Mouse (Mus musculus) midbrain, embryonic 12.5 days (tissue): Measurements from ENCODE around the gene Rpl7l1. TPM values are rescaled to one million over a fixed set of nuclear protein-coding genes. Genes with fewer than 3 reads are reported as not detected.

Experiments used
- ATAC-seq: fragments of 200-750 bp; cut with Nextera tagmentation; 2 replicates; pipeline ENCODE4 v1.8.0; 2017; ENCODE audit warnings: low read depth, moderate TSS enrichment, moderate library complexity; ENCODE audit not compliant: low FRiP score
- H3K27ac ChIP-seq: fragments of 300-500 bp; sonication (generic); replicated peaks from 2 replicates; pipeline ENCODE4 v1.5.1; 2016; ENCODE audit warnings: mild to moderate bottlenecking
- H3K27me3 ChIP-seq: fragments of 300-500 bp; sonication (generic); 2 replicates; pipeline ENCODE4 v1.6.1; 2016; ENCODE audit warnings: mild to moderate bottlenecking
- H3K36me3 ChIP-seq: fragments of 300-500 bp; sonication (generic); 2 replicates; pipeline ENCODE4 v1.6.1; 2016
- H3K4me1 ChIP-seq: fragments of 300-500 bp; sonication (generic); 2 replicates; pipeline ENCODE4 v1.6.1; 2016
- H3K4me2 ChIP-seq: fragments of 300-500 bp; sonication (generic); replicated peaks from 2 replicates; pipeline ENCODE4 v1.6.1; 2016; ENCODE audit warnings: mild to moderate bottlenecking, moderate library complexity
- H3K4me3 ChIP-seq: fragments of 300-500 bp; sonication (generic); 2 replicates; pipeline ENCODE4 v1.5.1; 2016; ENCODE audit warnings: mild to moderate bottlenecking
- H3K9ac ChIP-seq: fragments of 300-500 bp; sonication (generic); replicated peaks from 2 replicates; pipeline ENCODE4 v1.6.1; 2016; ENCODE audit warnings: mild to moderate bottlenecking, moderate library complexity
- H3K9me3 ChIP-seq: fragments of 300-500 bp; sonication (generic); 2 replicates; pipeline ENCODE4 v1.6.1; 2016; ENCODE audit warnings: mild to moderate bottlenecking
- WGBS: fragments of 180-500 bp; shearing (Covaris S2); methylation state at CpG from one replicate; pipeline ENCODE4 v1.1.7; 2016; 5-methylcytosine and 5-hydroxymethylcytosine counted together
- polyA plus RNA-seq: library from polyadenylated mRNA; unstranded; fragments of >200 nt; fragmentation: Nextera tagmentation; extraction: Ambion mirVana; gene quantifications from 2 replicates; pipeline ENCODE4 v1.2.1, GENCODE M21; 2016

Gene Rpl7l1
- polyA plus RNA-seq, 1 experiment from 2014 or later: 161 TPM

- WGBS: 52% methylated on average over 11 of the region's 11 CpGs
- peaks cover 11% of the 10 kb centered on the region; the same call in 1 of the 2 replicates for H3K36me3 ChIP-seq
- H3K27me3 ChIP-seq: peaks cover 23% of the 10 kb centered on the region
- no peak overlapping the region for H3K4me3 ChIP-seq
- H3K4me1 ChIP-seq: no peaks in the 10 kb centered on the region
- 0 out of 2 replicates have a peak overlapping the region, but pooled peaks have one; percentile 17 for H3K9ac ChIP-seq
- no peak overlapping the region for H3K4me2 ChIP-seq
- no peak overlapping the region for H3K27ac ChIP-seq
- H3K9me3 ChIP-seq: no peaks in the 10 kb centered on the region
- no peak for ATAC-seq
These were observed 54.0 kb downstream of the Rpl7l1 start for GRCm38 (mm10) chr17:46728496-46728895.

- H3K27me3 ChIP-seq: peaks cover 23% of the 10 kb centered on the region
These were observed 54.5 kb downstream of the Rpl7l1 start for GRCm38 (mm10) chr17:46728021-46728420.

DNA sequence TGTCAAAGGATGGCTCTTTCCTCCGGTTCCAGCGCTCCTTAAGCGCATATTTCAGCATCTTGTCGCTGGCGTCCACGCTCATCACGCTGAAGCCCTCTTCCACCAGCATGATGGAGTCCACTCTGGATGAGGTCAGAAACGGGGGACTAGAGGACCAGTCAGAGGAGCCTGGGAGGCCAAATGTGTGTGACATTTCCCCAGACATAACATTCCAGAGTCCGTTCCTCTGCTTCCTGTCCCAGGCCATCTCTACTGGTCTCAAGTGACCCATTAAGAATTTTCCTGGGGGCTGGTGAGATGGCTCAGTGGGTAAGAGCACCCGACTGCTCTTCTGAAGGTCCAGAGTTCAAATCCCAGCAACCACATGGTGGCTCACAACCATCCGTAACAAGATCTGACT lies 55.2 kb downstream of the Rpl7l1 start:
- Histone ChIP-seq H3K4me1 (no peaks in the 10 kb centered on the region), H3K9ac (no peak overlapping the region), H3K36me3 (peaks cover 20% of the 10 kb centered on the region), H3K27ac (no peak overlapping the region), H3K4me3 (no peak overlapping the region), H3K27me3 (peaks cover 23% of the 10 kb centered on the region), H3K9me3 (no peaks in the 10 kb centered on the region), H3K4me2 (no peak overlapping the region)
- ATAC-seq: no peak
- WGBS: 88% methylated on average over 11 of the region's 11 CpGs

More at GRCm38 (mm10) chr17:46728021-46728420, 54.5 kb downstream of the Rpl7l1 start:
- no peak overlapping the region for H3K4me2 ChIP-seq
- H3K4me3 ChIP-seq: no peak overlapping the region
- H3K4me1 ChIP-seq: no peaks in the 10 kb centered on the region
- peaks cover 16% of the 10 kb centered on the region for H3K36me3 ChIP-seq
- WGBS: 42% methylated on average over 6 of the region's 6 CpGs
- H3K9me3 ChIP-seq: no peaks in the 10 kb centered on the region
- no peak overlapping the region for H3K27ac ChIP-seq
- no peak for ATAC-seq
- H3K9ac ChIP-seq: no peak overlapping the region

GRCm38 (mm10) chr17:46725731-46726645 lies 56.5 kb downstream of the Rpl7l1 start:
- H3K36me3 ChIP-seq: peaks cover 28% of the 10 kb centered on the region
- no peak overlapping the region for H3K4me3 ChIP-seq
- H3K4me2 ChIP-seq: no peak overlapping the region
- H3K9ac ChIP-seq: no peak overlapping the region
- peaks cover 23% of the 10 kb centered on the region for H3K27me3 ChIP-seq
- H3K9me3 ChIP-seq: no peaks in the 10 kb centered on the region
- WGBS: 92% methylated on average over 26 of the region's 26 CpGs
- no peaks in the 10 kb centered on the region for H3K4me1 ChIP-seq
- H3K27ac ChIP-seq: no peak overlapping the region
- ATAC-seq: no peak

DNA sequence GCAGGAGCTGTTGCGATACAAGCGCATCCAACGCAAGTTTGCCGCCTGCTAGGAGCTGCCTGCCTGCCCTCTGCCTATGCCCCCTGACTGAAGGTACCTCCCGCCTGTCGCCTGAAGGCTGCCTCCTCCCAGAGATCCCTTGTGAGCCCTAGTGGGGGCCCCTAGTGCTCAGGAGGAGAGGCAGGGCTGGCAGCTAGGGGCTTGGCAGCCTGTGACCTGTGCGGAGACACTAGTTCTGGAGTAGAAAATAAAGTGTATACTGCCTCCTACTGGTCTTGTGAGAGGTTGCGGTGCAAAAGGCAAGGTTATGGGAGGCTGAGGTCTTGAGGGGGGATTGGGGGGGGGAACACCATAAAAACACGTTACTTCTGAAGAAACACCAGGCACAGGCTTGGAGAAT lies 57.2 kb downstream of the Rpl7l1 start:
- WGBS: 52% methylated on average over 9 of the region's 9 CpGs
- H3K9ac ChIP-seq: no peak overlapping the region
- H3K9me3 ChIP-seq: no peaks in the 10 kb centered on the region
- no peak overlapping the region for H3K4me3 ChIP-seq
- H3K36me3 ChIP-seq: peaks cover 34% of the 10 kb centered on the region
- no peak overlapping the region for H3K4me2 ChIP-seq
- H3K4me1 ChIP-seq: no peaks in the 10 kb centered on the region
- H3K27ac ChIP-seq: no peak overlapping the region
- 0 out of 2 replicates have a peak, but pooled peaks have one; percentile 34 for ATAC-seq
- H3K27me3 ChIP-seq: peaks cover 23% of the 10 kb centered on the region

DNA sequence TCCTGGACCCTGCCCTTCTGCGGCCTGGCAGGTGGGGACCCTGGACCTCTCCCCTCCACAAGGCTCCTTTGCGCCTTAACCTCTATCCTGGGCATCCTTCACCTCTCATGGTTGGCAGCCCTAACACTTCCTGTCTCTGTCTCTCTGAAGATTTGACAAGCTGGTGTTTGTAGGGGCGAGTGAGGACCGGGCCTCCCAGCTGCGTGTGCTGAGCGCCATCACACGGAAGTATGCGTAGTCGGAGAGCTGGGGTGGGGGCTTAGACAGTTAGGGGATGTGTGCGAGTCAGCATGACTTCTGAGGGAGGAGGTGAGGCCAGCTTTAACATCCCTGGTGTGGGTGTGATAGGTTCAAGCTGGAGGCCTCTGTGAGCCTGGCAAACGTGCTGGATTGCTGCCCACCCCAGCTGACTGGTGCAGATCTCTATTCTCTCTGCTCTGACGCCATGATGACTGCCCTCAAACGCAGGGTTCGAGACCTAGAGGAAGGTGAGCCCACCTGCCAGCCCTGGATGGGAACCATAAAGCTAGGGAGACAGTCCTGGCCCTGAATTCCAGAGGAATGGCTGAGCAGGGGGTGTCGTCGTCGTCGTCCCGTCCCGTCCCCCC lies 57.9 kb downstream of the Rpl7l1 start:
- no peak for ATAC-seq
- Histone ChIP-seq H3K27me3 (peaks cover 18% of the 10 kb centered on the region), H3K4me2 (no peak overlapping the region), H3K9ac (no peak overlapping the region), H3K4me1 (no peaks in the 10 kb centered on the region), H3K36me3 (peaks cover 34% of the 10 kb centered on the region), H3K27ac (no peak overlapping the region), H3K4me3 (no peak overlapping the region), H3K9me3 (no peaks in the 10 kb centered on the region)
- WGBS: 88% methylated on average over 16 of the region's 20 CpGs

Other genes starting within 250 kb of the Rpl7l1 start
- gene Cul9, start 236.3 kb downstream of the Rpl7l1 start, polyA plus RNA-seq: 14.3 and 15.2 TPM in 2 replicates
- 6.6 and 8.1 TPM in 2 replicates for gene Srf, start 226.5 kb downstream of the Rpl7l1 start, polyA plus RNA-seq
- gene Ptk7, start 153.2 kb downstream of the Rpl7l1 start, polyA plus RNA-seq: 57.1 and 63.4 TPM in 2 replicates
- 43.6 and 44.7 TPM in 2 replicates for gene Klc4, start 136.7 kb downstream of the Rpl7l1 start, polyA plus RNA-seq
- gene Mrpl2, start 136.4 kb downstream of the Rpl7l1 start, polyA plus RNA-seq: 73.9 and 88.4 TPM in 2 replicates
- 48.3 and 49.0 TPM in 2 replicates for gene Cul7, start 132.3 kb downstream of the Rpl7l1 start, polyA plus RNA-seq
- gene Rrp36, start 108.3 kb downstream of the Rpl7l1 start, polyA plus RNA-seq: 54.1 and 56.0 TPM in 2 replicates
- gene Mea1, start 103.9 kb downstream of the Rpl7l1 start, polyA plus RNA-seq: 159 and 175 TPM in 2 replicates
- 127 and 131 TPM in 2 replicates for gene Klhdc3, start 101.8 kb downstream of the Rpl7l1 start, polyA plus RNA-seq
- 111 and 113 TPM in 2 replicates for gene Ppp2r5d, start 77.6 kb downstream of the Rpl7l1 start, polyA plus RNA-seq
- 33.7 and 36.0 TPM in 2 replicates for gene Pex6, start 71.2 kb downstream of the Rpl7l1 start, polyA plus RNA-seq
- 0.52 and 0.75 TPM in 2 replicates for gene Gnmt, start 53.5 kb downstream of the Rpl7l1 start, polyA plus RNA-seq
- 54.1 and 54.6 TPM in 2 replicates for gene Cnpy3, start 30.5 kb downstream of the Rpl7l1 start, polyA plus RNA-seq
- gene Ptcra, start 19.0 kb downstream of the Rpl7l1 start, polyA plus RNA-seq: 0.55 and 0.65 TPM in 2 replicates
- gene 2310039H08Rik, start 10.0 kb downstream of the Rpl7l1 start, polyA plus RNA-seq: 48.5 and 55.0 TPM in 2 replicates
- 7.8 and 7.9 TPM in 2 replicates for gene Bicral, start 75.8 kb upstream of the Rpl7l1 start, polyA plus RNA-seq
- 68.4 and 75.1 TPM in 2 replicates for gene Tbcc, start 108.0 kb upstream of the Rpl7l1 start, polyA plus RNA-seq
- not detected in 2 replicates for gene Prph2, start 127.8 kb upstream of the Rpl7l1 start, polyA plus RNA-seq
- 23.4 and 25.7 TPM in 2 replicates for gene Ubr2, start 227.9 kb upstream of the Rpl7l1 start, polyA plus RNA-seq